Mouse (Mus musculus) forebrain, postnatal 0 days (tissue): ENCODE measurements around the gene Ddx21. TPM values are rescaled to one million over a fixed set of nuclear protein-coding genes. Genes with fewer than 3 reads are reported as not detected.
A peak's percentile ranks its signal among the peaks of the same experiment; 100 is the strongest.

Source experiments
- ATAC-seq: fragments of 200-750 bp; cut with Nextera tagmentation; 2 replicates; pipeline ENCODE4 v1.8.0; 2017; ENCODE audit warnings: mild to moderate bottlenecking, moderate library complexity
- DNase-seq: peaks from one replicate; pipeline ENCODE4 v3.0.0-alpha.2; 2015
- H3K27ac ChIP-seq: fragments of 300-500 bp; sonication (generic); 2 replicates; pipeline ENCODE4 v1.5.1; 2014; ENCODE audit warnings: low read depth, mild to moderate bottlenecking, antibody characterized with exemption, low read length, moderate library complexity, mixed read lengths
- H3K27me3 ChIP-seq: fragments of 300-500 bp; sonication (generic); 2 replicates; pipeline ENCODE4 v1.6.1; 2014; ENCODE audit warnings: mild to moderate bottlenecking, low read length, mixed read lengths; ENCODE audit not compliant: insufficient read depth
- H3K36me3 ChIP-seq: fragments of 300-500 bp; sonication (generic); 2 replicates; pipeline ENCODE4 v1.6.1; 2014; ENCODE audit warnings: mild to moderate bottlenecking, moderate library complexity; ENCODE audit not compliant: insufficient read depth
- H3K4me1 ChIP-seq: fragments of 300-500 bp; sonication (generic); 2 replicates; pipeline ENCODE4 v1.6.1; 2014; ENCODE audit warnings: antibody characterized with exemption; ENCODE audit not compliant: insufficient read depth
- H3K4me2 ChIP-seq: fragments of 300-500 bp; sonication (generic); 2 replicates; pipeline ENCODE4 v1.6.1; 2014; ENCODE audit warnings: low read depth, mild to moderate bottlenecking, moderate library complexity
- H3K4me3 ChIP-seq: fragments of 300-500 bp; sonication (generic); 2 replicates; pipeline ENCODE4 v1.5.1; 2014; ENCODE audit warnings: low read depth, low read length, mixed read lengths
- H3K9ac ChIP-seq: fragments of 300-500 bp; sonication (generic); 2 replicates; pipeline ENCODE4 v1.6.1; 2014; ENCODE audit warnings: mild to moderate bottlenecking
- H3K9me3 ChIP-seq: fragments of 300-500 bp; sonication (generic); 2 replicates; pipeline ENCODE4 v1.6.1; 2016; ENCODE audit warnings: low read length
- CTCF ChIP-seq: sonication (generic); IDR thresholded peaks from 2 replicates; pipeline ENCODE4 v1.5.1; 2016; ENCODE audit warnings: antibody characterized with exemption, control low read depth, low read depth
- WGBS: fragments of 180-500 bp; shearing (Covaris S2); extraction: QIAGEN DNeasy Blood & Tissue Kit; methylation state at CpG from one replicate; pipeline ENCODE4 v1.1.7; 2014; 5-methylcytosine and 5-hydroxymethylcytosine counted together
- polyA plus RNA-seq: library from polyadenylated mRNA; unstranded; fragments of >200 nt; fragmentation: Nextera tagmentation; extraction: Ambion mirVana; gene quantifications from 2 replicates; pipeline ENCODE4 v1.2.1, GENCODE M21; 2015
- total RNA-seq: library from RNA; depleted of rRNA; stranded (reverse); fragments of >200 nt; gene quantifications from 2 replicates; pipeline ENCODE4 v1.2.3, GENCODE M21; 2014

Ddx21 gene
- total and polyA plus RNA-seq, 2 experiments from 2014 or later, result 11.1 to 30.7 TPM

DNA sequence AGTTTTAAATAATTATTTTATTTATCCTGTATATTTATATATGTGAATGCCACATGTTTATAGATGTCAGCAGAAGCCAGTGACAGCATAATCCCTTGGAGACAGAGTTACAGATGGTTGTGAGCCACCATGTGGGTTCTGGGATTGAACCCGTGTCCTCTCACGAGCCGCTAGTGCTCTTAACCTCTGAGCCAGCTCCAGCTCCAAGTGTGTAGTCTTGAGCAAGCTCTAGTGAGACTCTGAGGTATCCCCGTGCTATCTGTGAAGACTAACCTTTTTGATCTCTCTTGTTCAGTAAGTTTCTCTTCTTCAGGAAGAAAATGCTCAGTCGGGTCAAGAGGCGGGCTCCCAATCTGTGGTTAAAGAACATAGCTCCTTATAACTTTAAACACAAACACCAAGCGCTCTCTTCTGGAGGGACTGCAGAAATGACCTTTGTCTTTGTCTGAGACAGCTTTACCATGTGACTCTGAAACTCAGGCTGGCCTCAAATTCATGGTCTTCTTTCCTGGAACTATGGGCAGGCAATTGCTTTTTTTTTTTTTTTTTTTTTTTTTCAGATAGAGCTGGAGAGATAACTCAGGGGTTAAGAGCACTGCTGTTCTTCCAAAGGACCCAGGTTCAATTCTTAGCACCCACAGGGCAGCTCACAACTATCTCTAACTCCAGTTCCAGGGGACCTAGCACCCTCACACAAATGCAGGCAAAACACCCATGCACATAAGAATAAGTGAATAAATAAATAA is 31.8 kb downstream of the Ddx21 start:
- Histone ChIP-seq H3K9me3 (no peaks in the 10 kb centered on the region), H3K4me1 (no peaks in the 10 kb centered on the region), H3K4me3 (no peak overlapping the region), H3K27me3 (no peaks in the 10 kb centered on the region), H3K36me3 (peaks cover 71% of the 10 kb centered on the region), H3K27ac (no peak overlapping the region), H3K4me2 (no peak overlapping the region), H3K9ac (no peak overlapping the region)
- 94% methylated on average over 7 of the region's 7 CpGs for WGBS
- DNase-seq (no peak), ATAC-seq (no peak)
- no peak for TF ChIP-seq CTCF

- Histone ChIP-seq H3K27me3 (no peaks in the 10 kb centered on the region), H3K27ac (no peak overlapping the region)
- 94% methylated on average over 4 of the region's 4 CpGs for WGBS
Observed at GRCm38 (mm10) chr10:62568861-62569260, 33.2 kb downstream of the Ddx21 start.

GRCm38 (mm10) chr10:62557736-62558135 is 44.3 kb downstream of the Ddx21 start:
- Histone ChIP-seq H3K4me3 (no peak overlapping the region), H3K9ac (no peak overlapping the region), H3K4me2 (no peak overlapping the region), H3K27me3 (no peaks in the 10 kb centered on the region), H3K9me3 (no peaks in the 10 kb centered on the region), H3K4me1 (no peaks in the 10 kb centered on the region), H3K27ac (no peak overlapping the region), H3K36me3 (peaks cover 40% of the 10 kb centered on the region)
- no peak for DNase-seq
- ATAC-seq, result no peak; the same call in 1 of the 2 replicates
- peak; percentile 55 for TF ChIP-seq CTCF
- WGBS, result 85% methylated on average over 1 of the region's 1 CpGs

More at GRCm38 (mm10) chr10:62568861-62569260, 33.2 kb downstream of the Ddx21 start:
- Histone ChIP-seq H3K4me2 (no peak overlapping the region), H3K9ac (no peak overlapping the region), H3K9me3 (no peaks in the 10 kb centered on the region), H3K36me3 (peaks cover 71% of the 10 kb centered on the region), H3K4me1 (no peaks in the 10 kb centered on the region), H3K4me3 (no peak overlapping the region)
- DNase-seq, result no peak
- TF ChIP-seq CTCF, result no peak
- ATAC-seq, result no peak

DNA sequence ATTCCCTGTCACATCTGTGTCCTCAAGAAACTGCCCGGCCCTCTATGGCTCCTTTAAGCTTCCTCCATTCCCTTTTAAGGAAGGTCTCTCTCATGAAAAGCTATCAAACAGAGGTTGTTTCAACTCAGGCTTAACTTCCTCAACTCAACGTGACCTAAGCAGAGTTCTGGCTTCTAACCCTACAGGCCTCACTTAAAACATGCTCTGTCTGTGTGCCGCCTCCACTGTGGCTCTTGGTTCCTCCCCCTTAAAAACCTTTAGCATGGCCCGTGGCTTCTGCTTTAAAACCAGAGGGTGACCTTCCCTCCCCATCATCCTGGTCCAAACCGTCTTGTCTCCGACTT is 45.6 kb downstream of the Ddx21 start:
- peaks cover 29% of the 10 kb centered on the region for H3K36me3 ChIP-seq
- H3K27ac ChIP-seq, result no peak overlapping the region
- H3K9me3 ChIP-seq, result no peaks in the 10 kb centered on the region
- TF ChIP-seq CTCF, result no peak
- WGBS, result 91% methylated on average over 6 of the region's 6 CpGs
- no peaks in the 10 kb centered on the region for H3K27me3 ChIP-seq
- no peak for DNase-seq
- H3K9ac ChIP-seq, result no peak overlapping the region
- H3K4me3 ChIP-seq, result no peak overlapping the region
- H3K4me1 ChIP-seq, result no peaks in the 10 kb centered on the region
- no peak overlapping the region for H3K4me2 ChIP-seq
- ATAC-seq, result no peak

DNA sequence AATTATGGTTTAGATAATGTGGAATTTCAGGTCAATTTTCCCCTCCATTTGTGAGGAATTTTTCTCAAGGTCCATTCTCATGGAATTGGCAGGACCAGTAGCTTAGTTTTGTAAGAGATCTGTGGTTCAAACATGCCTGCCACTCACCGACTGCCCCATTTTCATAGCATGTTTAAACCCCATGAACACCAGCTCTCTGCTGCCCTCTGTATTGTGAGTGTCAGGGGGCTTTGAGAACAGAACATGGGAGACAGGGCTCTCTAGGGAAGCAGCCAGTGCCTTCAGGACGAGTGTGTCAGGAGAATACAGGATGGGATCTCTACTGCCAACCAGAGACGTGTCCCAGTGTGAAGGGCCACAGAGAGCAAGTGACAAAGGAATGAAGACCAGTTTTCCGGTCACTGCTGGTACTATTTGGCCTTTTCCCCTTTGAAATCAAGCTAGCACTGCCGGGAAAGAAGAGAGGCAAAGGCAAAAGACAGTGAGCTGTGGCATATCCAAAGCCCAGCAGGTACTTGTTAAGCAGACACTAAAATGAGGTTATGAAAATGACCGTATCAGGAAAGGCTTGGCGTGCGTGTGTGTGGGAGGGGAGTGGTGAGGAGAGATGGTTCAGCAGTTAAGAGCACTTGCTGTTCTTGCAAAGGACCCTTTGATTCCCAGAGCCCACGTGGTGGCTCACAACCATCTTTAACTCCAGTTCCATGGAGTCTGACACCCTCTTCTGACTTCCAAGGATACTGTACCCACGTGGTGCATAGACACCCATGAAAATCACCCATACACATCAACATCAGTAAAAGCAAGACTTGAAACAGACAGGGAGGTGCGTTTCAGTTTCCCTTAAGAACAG is 46.1 kb downstream of the Ddx21 start:
- no peak for TF ChIP-seq CTCF
- H3K4me2 ChIP-seq, result no peak overlapping the region
- ATAC-seq (no peak), DNase-seq (no peak)
- WGBS, result 79% methylated on average over 11 of the region's 11 CpGs
- no peaks in the 10 kb centered on the region for H3K9me3 ChIP-seq
- H3K27ac ChIP-seq, result no peak overlapping the region
- peaks cover 27% of the 10 kb centered on the region for H3K36me3 ChIP-seq
- H3K4me3 ChIP-seq, result no peak overlapping the region
- no peaks in the 10 kb centered on the region for H3K4me1 ChIP-seq
- H3K9ac ChIP-seq, result no peak overlapping the region
- no peaks in the 10 kb centered on the region for H3K27me3 ChIP-seq

- H3K27ac ChIP-seq, result no peak overlapping the region
- no peak overlapping the region for H3K9ac ChIP-seq
- TF ChIP-seq CTCF, result no peak
- H3K4me2 ChIP-seq, result no peak overlapping the region
- no peaks in the 10 kb centered on the region for H3K4me1 ChIP-seq
- no peak for DNase-seq
- no peaks in the 10 kb centered on the region for H3K27me3 ChIP-seq
- H3K4me3 ChIP-seq, result no peak overlapping the region
- H3K36me3 ChIP-seq, result peaks cover 6% of the 10 kb centered on the region; the same call in 1 of the 2 replicates
- WGBS, result 82% methylated on average over 12 of the region's 12 CpGs
- no peaks in the 10 kb centered on the region for H3K9me3 ChIP-seq
- no peak for ATAC-seq
Observed at GRCm38 (mm10) chr10:62553611-62554091, 48.4 kb downstream of the Ddx21 start.

- Histone ChIP-seq H3K9ac (no peak overlapping the region), H3K27me3 (no peaks in the 10 kb centered on the region), H3K36me3 (no peaks in the 10 kb centered on the region), H3K4me3 (no peak overlapping the region), H3K27ac (no peak overlapping the region), H3K9me3 (no peaks in the 10 kb centered on the region), H3K4me2 (no peak overlapping the region), H3K4me1 (no peaks in the 10 kb centered on the region)
- DNase-seq (no peak), ATAC-seq (no peak)
- 84% methylated on average over 7 of the region's 7 CpGs for WGBS
- no peak for TF ChIP-seq CTCF
Observed at GRCm38 (mm10) chr10:62550787-62551300, 51.2 kb downstream of the Ddx21 start.
